In genomic region chr1:40657978-40658496, GRCm38 (mm10) we compare ENCODE assay signal across 8 mouse cellular contexts. TPM values are rescaled to one million over a fixed set of nuclear protein-coding genes. Genes with fewer than 3 reads are reported as not detected.
A peak's percentile ranks its signal among the peaks of the same experiment; 100 is the strongest.
DNase-seq lines count a peak whose midpoint lies in the region; ATAC-seq and TF ChIP-seq lines count a peak whose summit lies in the region.

No protein-coding gene starts in this region.

- DNase-seq in forebrain, embryonic 14.5 days (ENCODE audit: low spot score): peak; percentile 48
- peak; percentile 25 for DNase-seq in c-Kit-positive CD71-positive TER-119-negative erythroid progenitor cells, embryonic 14.5 days (ENCODE audit: low read depth)
- peak; percentile 79 for DNase-seq in heart, postnatal 4 days
- DNase-seq in layer of hippocampus, adult 9-10 months (ENCODE audit: low spot score): peak; percentile 79
- peak; percentile 76 for DNase-seq in testis, postnatal 10 days (ENCODE audit: low spot score)

- WGBS in forebrain, embryonic 14.5 days: 45% methylated on average over 8 of the region's 8 CpGs
- 41% methylated on average over 8 of the region's 8 CpGs for WGBS in forebrain, embryonic 12.5 days

- no peaks in the 10 kb centered on the region for H3K79me3 ChIP-seq in C2C12 (ENCODE audit: low read depth)

- no peaks in the 10 kb centered on the region for H3K4me1 ChIP-seq in forebrain, embryonic 14.5 days (ENCODE audit: control insufficient read depth, insufficient read depth, low read length)
- no peaks in the 10 kb centered on the region for H3K4me1 ChIP-seq in forebrain, embryonic 12.5 days

- no peaks in the 10 kb centered on the region for H3K9me3 ChIP-seq in forebrain, embryonic 14.5 days (replicated peaks; ENCODE audit: control insufficient read depth, low read length)
- no peaks in the 10 kb centered on the region for H3K9me3 ChIP-seq in forebrain, embryonic 12.5 days

- no peak overlapping the region for H3K9ac ChIP-seq in forebrain, embryonic 14.5 days (ENCODE audit: low read length)
- H3K9ac ChIP-seq in forebrain, embryonic 12.5 days: no peak overlapping the region

- no peaks in the 10 kb centered on the region for H3K27me3 ChIP-seq in forebrain, embryonic 14.5 days (replicated peaks; ENCODE audit: control insufficient read depth, insufficient read depth, low read length)
- H3K27me3 ChIP-seq in forebrain, embryonic 12.5 days: no peaks in the 10 kb centered on the region
- no peaks in the 10 kb centered on the region for H3K27me3 ChIP-seq in C2C12 (ENCODE audit: control insufficient read depth, insufficient read depth, insufficient read length)

- H3K79me2 ChIP-seq in C2C12 (ENCODE audit: control insufficient read depth, insufficient read depth): no peaks in the 10 kb centered on the region

- TF ChIP-seq CTCF in C2C12 (IDR thresholded peaks at IDR 0.05; ENCODE audit: control insufficient read depth, insufficient read depth, insufficient read length): peak; percentile 63

- H3K4me2 ChIP-seq in forebrain, embryonic 14.5 days (ENCODE audit: low read length): no peak overlapping the region
- no peak overlapping the region for H3K4me2 ChIP-seq in forebrain, embryonic 12.5 days

- no peak for ATAC-seq in forebrain, embryonic 14.5 days
- ATAC-seq in forebrain, embryonic 12.5 days (ENCODE audit: low FRiP score): no peak
- peak; percentile 67 for ATAC-seq in megakaryocyte, adult 5-6 weeks (ENCODE audit: poor library complexity, severe bottlenecking)

- H3K27ac ChIP-seq in forebrain, embryonic 14.5 days (ENCODE audit: low read depth, low read length): no peak overlapping the region
- H3K27ac ChIP-seq in forebrain, embryonic 12.5 days: no peak overlapping the region

- no peak overlapping the region for H3ac ChIP-seq in C2C12 (ENCODE audit: control insufficient read depth, insufficient read length, low read depth)

- H3K36me3 ChIP-seq in forebrain, embryonic 14.5 days (ENCODE audit: control insufficient read depth, insufficient read depth, low read length): no peaks in the 10 kb centered on the region
- no peaks in the 10 kb centered on the region for H3K36me3 ChIP-seq in forebrain, embryonic 12.5 days (replicated peaks)
- no peaks in the 10 kb centered on the region for H3K36me3 ChIP-seq in C2C12 (ENCODE audit: control insufficient read depth, insufficient read depth)

- H3K4me3 ChIP-seq in forebrain, embryonic 14.5 days (ENCODE audit: low read depth, low read length): no peak overlapping the region
- no peak overlapping the region for H3K4me3 ChIP-seq in forebrain, embryonic 12.5 days (replicated peaks)
- no peak overlapping the region for H3K4me3 ChIP-seq in C2C12 (ENCODE audit: insufficient read depth, poor library complexity, severe bottlenecking)

TF ChIP-seq in C2C12, 6 proteins besides CTCF, POLR2A, EP300 and RAD21:
- TF ChIP-seq MYOD1 (IDR thresholded peaks at IDR 0.05; ENCODE audit: control insufficient read depth, insufficient read length, low read depth) (no peak), MYOG (IDR thresholded peaks at IDR 0.05; ENCODE audit: control insufficient read depth, extremely low read depth, insufficient read length) (no peak), FOSL1 (IDR thresholded peaks at IDR 0.05; ENCODE audit: insufficient read depth, low read length, poor library complexity, severe bottlenecking) (no peak), CEBPB (IDR thresholded peaks at IDR 0.05; ENCODE audit: low read depth) (no peak), USF1 (IDR thresholded peaks at IDR 0.05; ENCODE audit: low read depth) (no peak), MAX (IDR thresholded peaks at IDR 0.05) (no peak)

RNA-seq across cellular contexts. Expression of gene Slc9a2, which starts 22.3 kb away (rescaled TPM):
- polyA plus RNA-seq in forebrain, embryonic 14.5 days (2014; fragmentation: Nextera tagmentation; extraction: Ambion mirVana): 0.09 and 0.14 TPM in 2 replicates
- 0.04 and 0.05 TPM in 2 replicates for polyA plus RNA-seq in forebrain, embryonic 12.5 days (2016; fragmentation: Nextera tagmentation; extraction: Ambion mirVana)
- polyA plus RNA-seq in C2C12 (2012; fragmentation: generic; extraction: Trizol): 6.9 TPM
- 1 to 10 TPM in 1 of 2 experiments, under 1 TPM in 1; 0.97 to 1.0 TPM for total RNA-seq in heart, postnatal 4 days (2021)
- 0.04 TPM in 1 of 2 replicates, not detected in the other for total RNA-seq in megakaryocyte, adult 5-6 weeks (2015)
- 0.20 TPM in 1 of 2 replicates, not detected in the other for total RNA-seq in megakaryocyte, adult 5-6 weeks (2017)

Comparison
In these comparisons a context has a peak if more than half of its experiments do, and no peak if none do; other contexts are left out.
1. DNase-seq: peak in every context shown above with its lines; median percentile 79 in heart, postnatal 4 days; 79 in layer of hippocampus, adult 9-10 months; 76 in testis, postnatal 10 days; 48 in forebrain, embryonic 14.5 days; 25 in c-Kit-positive CD71-positive TER-119-negative erythroid progenitor cells, embryonic 14.5 days.